Mouse (Mus musculus): ENCODE results near the gene Zc2hc1c. TPM values are rescaled to one million over a fixed set of nuclear protein-coding genes. Genes with fewer than 3 reads are reported as not detected.

The Zc2hc1c gene
- 2.8 and 3.4 TPM in 2 replicates for polyA plus RNA-seq (2015; fragmentation: Nextera tagmentation; extraction: Ambion mirVana)

GRCm38 (mm10) chr12:85288486-85289156 is at the start of gene Zc2hc1c:
Gene Zc2hc1c (plus strand): TSS chr12:85288591.
- Histone ChIP-seq H3K4me1 (peaks cover 28% of the 10 kb centered on the region), H3K4me2 (peak within 1 kb of the TSS; percentile 85), H3K27me3 (peaks cover 4% of the 10 kb centered on the region; the same call in 1 of the 2 replicates), H3K9ac (peak within 1 kb of the TSS; percentile 57), H3K9me3 (replicated peaks) (0 out of 2 replicates have a peak, but pooled peaks cover 6% of the 10 kb centered on the region), H3K4me3 (replicated peaks) (peak within 1 kb of the TSS; percentile 59), H3K36me3 (peaks cover 3% of the 10 kb centered on the region; the same call in 1 of the 2 replicates), H3K27ac (peak within 1 kb of the TSS; percentile 78)
- WGBS = 3% methylated on average over 30 of the region's 31 CpGs
- peak; percentile 90 for ATAC-seq (replicated peaks; ENCODE audit: low FRiP score)

GRCm38 (mm10) chr12:85252083-85252482 is 36.3 kb upstream of the Zc2hc1c start:
- peaks cover 12% of the 10 kb centered on the region for H3K4me1 ChIP-seq
- no peak for ATAC-seq (replicated peaks; ENCODE audit: low FRiP score)
- no peak overlapping the region for H3K9ac ChIP-seq
- no peaks in the 10 kb centered on the region for H3K27me3 ChIP-seq
- H3K36me3 ChIP-seq = peaks cover 15% of the 10 kb centered on the region; the same call in 1 of the 2 replicates
- 0 out of 2 replicates have a peak, but pooled peaks cover 2% of the 10 kb centered on the region for H3K9me3 ChIP-seq (replicated peaks)
- H3K4me3 ChIP-seq (replicated peaks) = no peak overlapping the region
- no peak overlapping the region for H3K4me2 ChIP-seq
- 78% methylated on average over 3 of the region's 3 CpGs for WGBS
- no peak overlapping the region for H3K27ac ChIP-seq

- Histone ChIP-seq H3K4me1 (peaks cover 16% of the 10 kb centered on the region), H3K9ac (no peak overlapping the region), H3K4me2 (no peak overlapping the region), H3K27ac (peak overlapping the region; percentile 64), H3K9me3 (replicated peaks) (no peaks in the 10 kb centered on the region), H3K36me3 (peaks cover 8% of the 10 kb centered on the region), H3K27me3 (no peaks in the 10 kb centered on the region), H3K4me3 (replicated peaks) (no peak overlapping the region)
- 39% methylated on average over 7 of the region's 7 CpGs for WGBS
- ATAC-seq (replicated peaks; ENCODE audit: low FRiP score) = peak; percentile 75
Measured at GRCm38 (mm10) chr12:85256074-85256751, 32.2 kb upstream of the Zc2hc1c start.

GRCm38 (mm10) chr12:85257008-85257639 is 31.3 kb upstream of the Zc2hc1c start:
- WGBS = 54% methylated on average over 7 of the region's 7 CpGs
- no peaks in the 10 kb centered on the region for H3K27me3 ChIP-seq
- no peak overlapping the region for H3K4me3 ChIP-seq (replicated peaks)
- H3K36me3 ChIP-seq = peaks cover 8% of the 10 kb centered on the region
- no peak for ATAC-seq (replicated peaks; ENCODE audit: low FRiP score)
- no peaks in the 10 kb centered on the region for H3K9me3 ChIP-seq (replicated peaks)
- H3K4me1 ChIP-seq = peaks cover 16% of the 10 kb centered on the region
- no peak overlapping the region for H3K4me2 ChIP-seq
- H3K9ac ChIP-seq = no peak overlapping the region
- peak overlapping the region; percentile 64 for H3K27ac ChIP-seq

- H3K27me3 ChIP-seq = no peaks in the 10 kb centered on the region
- WGBS = 28% methylated on average over 10 of the region's 10 CpGs
- H3K9me3 ChIP-seq (replicated peaks) = no peaks in the 10 kb centered on the region
- peaks cover 25% of the 10 kb centered on the region for H3K4me1 ChIP-seq
- peak; percentile 86 for ATAC-seq (replicated peaks; ENCODE audit: low FRiP score)
- no peak overlapping the region for H3K4me2 ChIP-seq
- no peak overlapping the region for H3K9ac ChIP-seq
- H3K4me3 ChIP-seq (replicated peaks) = no peak overlapping the region
- peak overlapping the region; percentile 65 for H3K27ac ChIP-seq
- peaks cover 13% of the 10 kb centered on the region for H3K36me3 ChIP-seq
Measured at GRCm38 (mm10) chr12:85262489-85262888, 25.9 kb upstream of the Zc2hc1c start.

GRCm38 (mm10) chr12:85263190-85263589 is 25.2 kb upstream of the Zc2hc1c start:
- Histone ChIP-seq H3K4me3 (replicated peaks) (no peak overlapping the region), H3K9me3 (replicated peaks) (no peaks in the 10 kb centered on the region), H3K4me2 (no peak overlapping the region), H3K27ac (peak overlapping the region; percentile 65), H3K36me3 (peaks cover 15% of the 10 kb centered on the region), H3K4me1 (peaks cover 25% of the 10 kb centered on the region), H3K9ac (no peak overlapping the region), H3K27me3 (no peaks in the 10 kb centered on the region)
- ATAC-seq (replicated peaks; ENCODE audit: low FRiP score) = no peak
- WGBS = 69% methylated on average over 5 of the region's 5 CpGs

GRCm38 (mm10) chr12:85264531-85264930 is 23.9 kb upstream of the Zc2hc1c start:
- peaks cover 25% of the 10 kb centered on the region for H3K4me1 ChIP-seq
- H3K36me3 ChIP-seq = peaks cover 10% of the 10 kb centered on the region
- no peaks in the 10 kb centered on the region for H3K9me3 ChIP-seq (replicated peaks)
- H3K4me3 ChIP-seq (replicated peaks) = no peak overlapping the region
- ATAC-seq (replicated peaks; ENCODE audit: low FRiP score) = no peak
- H3K9ac ChIP-seq = no peak overlapping the region
- peak overlapping the region; percentile 68 for H3K27ac ChIP-seq
- WGBS = 41% methylated on average over 8 of the region's 8 CpGs
- no peaks in the 10 kb centered on the region for H3K27me3 ChIP-seq
- no peak overlapping the region for H3K4me2 ChIP-seq

GRCm38 (mm10) chr12:85264940-85265339 is 23.5 kb upstream of the Zc2hc1c start:
- Histone ChIP-seq H3K9me3 (replicated peaks) (no peaks in the 10 kb centered on the region), H3K4me2 (no peak overlapping the region), H3K27me3 (no peaks in the 10 kb centered on the region), H3K4me1 (peaks cover 28% of the 10 kb centered on the region), H3K27ac (no peak overlapping the region), H3K9ac (no peak overlapping the region), H3K4me3 (replicated peaks) (no peak overlapping the region), H3K36me3 (peaks cover 10% of the 10 kb centered on the region)
- 23% methylated on average over 7 of the region's 7 CpGs for WGBS
- ATAC-seq (replicated peaks; ENCODE audit: low FRiP score) = no peak

- Histone ChIP-seq H3K9ac (no peak overlapping the region), H3K4me2 (no peak overlapping the region), H3K4me1 (peaks cover 38% of the 10 kb centered on the region), H3K9me3 (replicated peaks) (no peaks in the 10 kb centered on the region), H3K27ac (no peak overlapping the region), H3K4me3 (replicated peaks) (no peak overlapping the region), H3K27me3 (no peaks in the 10 kb centered on the region), H3K36me3 (peaks cover 7% of the 10 kb centered on the region; the same call in 1 of the 2 replicates)
- no peak for ATAC-seq (replicated peaks; ENCODE audit: low FRiP score)
- WGBS = 84% methylated on average over 3 of the region's 3 CpGs
Measured at GRCm38 (mm10) chr12:85266248-85266647, 22.1 kb upstream of the Zc2hc1c start.

- no peak for ATAC-seq (replicated peaks; ENCODE audit: low FRiP score)
- WGBS = 31% methylated on average over 3 of the region's 3 CpGs
Measured at GRCm38 (mm10) chr12:85269821-85270220, 18.6 kb upstream of the Zc2hc1c start.

GRCm38 (mm10) chr12:85270319-85270718 is 18.1 kb upstream of the Zc2hc1c start, which contains the start of gene Mlh3:
Gene Mlh3 (minus strand): TSS chr12:85270599.
- peak within 1 kb of the TSS; percentile 69 for H3K4me2 ChIP-seq
- H3K27me3 ChIP-seq = no peaks in the 10 kb centered on the region
- peak within 1 kb of the TSS; percentile 58 for H3K9ac ChIP-seq
- H3K9me3 ChIP-seq (replicated peaks) = no peaks in the 10 kb centered on the region
- peak; percentile 84 for ATAC-seq (replicated peaks; ENCODE audit: low FRiP score)
- H3K4me1 ChIP-seq = peaks cover 29% of the 10 kb centered on the region
- peak within 1 kb of the TSS; percentile 90 for H3K27ac ChIP-seq
- peaks cover 13% of the 10 kb centered on the region for H3K36me3 ChIP-seq
- H3K4me3 ChIP-seq (replicated peaks) = peak within 1 kb of the TSS; percentile 60
- 1% methylated on average over 35 of the region's 35 CpGs for WGBS

More at GRCm38 (mm10) chr12:85269821-85270220, 18.6 kb upstream of the Zc2hc1c start:
- peak overlapping the region; percentile 90 for H3K27ac ChIP-seq
- peak overlapping the region; percentile 60 for H3K4me3 ChIP-seq (replicated peaks)
- H3K4me1 ChIP-seq = peaks cover 34% of the 10 kb centered on the region
- peak overlapping the region; percentile 58 for H3K9ac ChIP-seq
- peaks cover 11% of the 10 kb centered on the region for H3K36me3 ChIP-seq
- H3K9me3 ChIP-seq (replicated peaks) = no peaks in the 10 kb centered on the region
- no peaks in the 10 kb centered on the region for H3K27me3 ChIP-seq
- H3K4me2 ChIP-seq = peak overlapping the region; percentile 69
